Mouse (Mus musculus) liver, postnatal 0 days (tissue): ENCODE measurements around the gene Mapk12.

Source experiments
- CTCF ChIP-seq: sonication (generic); IDR thresholded peaks from 2 replicates; pipeline ENCODE4 v1.5.1; 2016; ENCODE audit warnings: antibody characterized with exemption, low read depth
- EP300 ChIP-seq: IDR thresholded peaks from 2 replicates; pipeline ENCODE4 v1.6.1; 2016; ENCODE audit warnings: antibody characterized with exemption, low read depth, mild to moderate bottlenecking

GRCm38 (mm10) chr15:89174889-89175339 is 34.4 kb upstream of the Mapk12 start:
- TF ChIP-seq CTCF (no peak), EP300 (no peak)
